Mouse (Mus musculus) stomach, postnatal 0 days (tissue): ENCODE results near the gene Fgf18. TPM values are rescaled to one million over a fixed set of nuclear protein-coding genes. Genes with fewer than 3 reads are reported as not detected.

Experiments used
- ATAC-seq: fragments of 200-750 bp; cut with Nextera tagmentation; 2 replicates; pipeline ENCODE4 v1.8.0; 2017; ENCODE audit not compliant: low FRiP score, low TSS enrichment
- DNase-seq: peaks from one replicate; pipeline ENCODE4 v3.0.0-alpha.2; 2016; ENCODE audit warnings: low spot score
- H3K27ac ChIP-seq: fragments of 300-500 bp; sonication (generic); replicated peaks from 2 replicates; pipeline ENCODE4 v1.5.1; 2014; ENCODE audit warnings: mild to moderate bottlenecking, control low read depth
- H3K27me3 ChIP-seq: fragments of 300-500 bp; sonication (generic); 2 replicates; pipeline ENCODE4 v1.6.1; 2014; ENCODE audit warnings: low read length; ENCODE audit not compliant: control insufficient read depth, insufficient read depth
- H3K36me3 ChIP-seq: fragments of 300-500 bp; sonication (generic); 2 replicates; pipeline ENCODE4 v1.6.1; 2014; ENCODE audit warnings: low read length, mixed read lengths; ENCODE audit not compliant: control insufficient read depth, insufficient read depth
- H3K4me1 ChIP-seq: fragments of 300-500 bp; sonication (generic); replicated peaks from 2 replicates; pipeline ENCODE4 v1.6.1; 2014; ENCODE audit warnings: antibody characterized with exemption; ENCODE audit not compliant: control insufficient read depth, insufficient read depth
- H3K4me2 ChIP-seq: fragments of 300-500 bp; sonication (generic); replicated peaks from 2 replicates; pipeline ENCODE4 v1.6.1; 2014; ENCODE audit warnings: low read depth, mild to moderate bottlenecking, control low read depth, moderate library complexity
- H3K4me3 ChIP-seq: fragments of 300-500 bp; sonication (generic); 2 replicates; pipeline ENCODE4 v1.5.1; 2014; ENCODE audit warnings: low read depth, low read length, control low read depth
- H3K9ac ChIP-seq: fragments of 300-500 bp; sonication (generic); 2 replicates; pipeline ENCODE4 v1.6.1; 2014; ENCODE audit warnings: mild to moderate bottlenecking, low read length, control low read depth, mixed read lengths
- H3K9me3 ChIP-seq: fragments of 300-500 bp; sonication (generic); 2 replicates; pipeline ENCODE4 v1.6.1; 2016; ENCODE audit warnings: low read length; ENCODE audit not compliant: control insufficient read depth
- CTCF ChIP-seq: IDR thresholded peaks from 2 replicates; pipeline ENCODE4 v1.5.1; 2016; ENCODE audit warnings: antibody characterized with exemption, low read depth, mild to moderate bottlenecking, moderate library complexity
- EP300 ChIP-seq: optimal IDR thresholded peaks from 2 replicates; pipeline ENCODE3; 2016; ENCODE audit warnings: antibody characterized with exemption
- WGBS: fragments of 180-500 bp; shearing (Covaris S2); extraction: QIAGEN DNeasy Blood & Tissue Kit; methylation state at CpG from one replicate; pipeline ENCODE4 v1.1.7; 2014; 5-methylcytosine and 5-hydroxymethylcytosine counted together
- polyA plus RNA-seq: library from polyadenylated mRNA; unstranded; fragments of >200 nt; fragmentation: Nextera tagmentation; extraction: Ambion mirVana; gene quantifications from 2 replicates; pipeline ENCODE4 v1.2.1, GENCODE M21; 2015

The Fgf18 gene
- polyA plus RNA-seq, 1 experiment from 2014 or later: 2.3 TPM

GRCm38 (mm10) chr11:33103291-33103943 lies 43.8 kb downstream of the Fgf18 start:
- peak; percentile 33 for DNase-seq
- TF ChIP-seq EP300: no peak
- no peak for TF ChIP-seq CTCF
- no peak overlapping the region for H3K9ac ChIP-seq
- no peaks in the 10 kb centered on the region for H3K9me3 ChIP-seq
- peaks cover 5% of the 10 kb centered on the region; the same call in 1 of the 2 replicates for H3K4me1 ChIP-seq
- no peak overlapping the region for H3K4me2 ChIP-seq
- H3K4me3 ChIP-seq: no peak overlapping the region
- ATAC-seq: no peak
- WGBS: 75% methylated on average over 13 of the region's 13 CpGs
- no peaks in the 10 kb centered on the region for H3K27me3 ChIP-seq
- no peak overlapping the region for H3K27ac ChIP-seq
- H3K36me3 ChIP-seq: no peaks in the 10 kb centered on the region

GRCm38 (mm10) chr11:33100027-33100507 lies 47.1 kb downstream of the Fgf18 start:
- Histone ChIP-seq H3K9ac (no peak overlapping the region), H3K27me3 (no peaks in the 10 kb centered on the region), H3K4me2 (peak overlapping the region; percentile 21), H3K36me3 (no peaks in the 10 kb centered on the region), H3K27ac (no peak overlapping the region), H3K4me1 (peaks cover 5% of the 10 kb centered on the region; the same call in 1 of the 2 replicates), H3K9me3 (no peaks in the 10 kb centered on the region), H3K4me3 (0 out of 2 replicates have a peak overlapping the region, but pooled peaks have one; percentile 4)
- WGBS: 17% methylated on average over 10 of the region's 10 CpGs
- peak; percentile 25 for DNase-seq
- TF ChIP-seq EP300 (no peak), CTCF (no peak)
- peak; percentile 45 for ATAC-seq

DNA sequence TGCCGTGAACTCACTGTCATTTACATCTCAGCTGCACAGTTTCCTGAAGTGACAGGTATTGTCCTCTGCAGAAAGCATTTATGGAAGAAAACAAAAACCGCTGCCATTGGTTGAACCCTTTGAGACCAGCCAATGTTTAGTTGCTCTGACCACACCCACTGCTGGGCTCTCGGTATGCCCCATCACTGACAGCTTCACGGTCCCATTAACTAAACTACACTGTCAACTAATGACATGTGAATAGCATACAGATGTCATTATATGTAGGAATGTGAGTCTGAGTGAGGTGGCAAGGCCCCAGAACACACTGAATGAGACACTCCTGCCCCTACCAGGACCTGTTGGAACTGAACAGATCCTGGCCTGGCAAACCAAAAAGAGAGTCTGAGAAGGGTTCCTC lies 47.8 kb downstream of the Fgf18 start:
- Histone ChIP-seq H3K4me2 (no peak overlapping the region), H3K9ac (no peak overlapping the region), H3K36me3 (no peaks in the 10 kb centered on the region), H3K27ac (no peak overlapping the region), H3K27me3 (no peaks in the 10 kb centered on the region), H3K4me3 (no peak overlapping the region), H3K4me1 (peaks cover 5% of the 10 kb centered on the region; the same call in 1 of the 2 replicates), H3K9me3 (no peaks in the 10 kb centered on the region)
- 57% methylated on average over 4 of the region's 4 CpGs for WGBS
- DNase-seq (no peak), ATAC-seq (no peak)
- no peak for TF ChIP-seq CTCF

GRCm38 (mm10) chr11:33098446-33098845 lies 48.8 kb downstream of the Fgf18 start:
- no peak for DNase-seq

DNA sequence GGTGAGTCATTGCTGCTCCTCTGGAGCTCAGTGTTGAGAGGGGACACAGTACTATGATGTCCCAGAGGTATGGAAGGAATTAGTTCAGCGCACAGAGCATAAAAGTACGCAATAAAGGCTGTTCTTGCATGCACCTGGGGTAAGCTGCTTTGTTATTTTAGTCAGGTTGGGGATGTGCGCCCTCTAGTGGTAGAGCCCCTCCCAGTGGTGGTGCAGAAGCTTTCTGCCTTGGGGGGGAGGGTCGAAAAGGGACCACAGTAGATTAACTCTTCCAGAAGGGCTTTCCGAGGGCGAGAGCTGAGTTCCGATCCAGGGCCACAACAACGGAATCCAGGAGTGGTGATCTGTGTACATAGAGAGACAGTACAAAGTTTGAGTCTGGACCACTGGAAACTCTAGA lies 49.3 kb downstream of the Fgf18 start:
- Histone ChIP-seq H3K9ac (no peak overlapping the region), H3K9me3 (no peaks in the 10 kb centered on the region), H3K4me1 (peaks cover 5% of the 10 kb centered on the region; the same call in 1 of the 2 replicates), H3K27ac (no peak overlapping the region), H3K36me3 (no peaks in the 10 kb centered on the region), H3K4me2 (no peak overlapping the region), H3K27me3 (no peaks in the 10 kb centered on the region), H3K4me3 (no peak overlapping the region)
- 47% methylated on average over 8 of the region's 8 CpGs for WGBS
- ATAC-seq: no peak
- TF ChIP-seq EP300 (no peak), CTCF (peak; percentile 77)
- peak; percentile 56 for DNase-seq

More at GRCm38 (mm10) chr11:33098446-33098845, 48.8 kb downstream of the Fgf18 start:
- no peaks in the 10 kb centered on the region for H3K36me3 ChIP-seq
- H3K4me2 ChIP-seq: no peak overlapping the region
- 72% methylated on average over 12 of the region's 12 CpGs for WGBS
- no peaks in the 10 kb centered on the region for H3K27me3 ChIP-seq
- ATAC-seq: no peak
- H3K4me1 ChIP-seq: peaks cover 5% of the 10 kb centered on the region; the same call in 1 of the 2 replicates
- H3K4me3 ChIP-seq: no peak overlapping the region
- H3K9ac ChIP-seq: no peak overlapping the region
- TF ChIP-seq CTCF: no peak
- TF ChIP-seq EP300: no peak
- no peaks in the 10 kb centered on the region for H3K9me3 ChIP-seq
- no peak overlapping the region for H3K27ac ChIP-seq

- no peak overlapping the region for H3K9ac ChIP-seq
- H3K27me3 ChIP-seq: no peaks in the 10 kb centered on the region
- TF ChIP-seq EP300: no peak
- TF ChIP-seq CTCF: no peak
- no peaks in the 10 kb centered on the region for H3K4me1 ChIP-seq
- no peaks in the 10 kb centered on the region for H3K9me3 ChIP-seq
- 73% methylated on average over 6 of the region's 6 CpGs for WGBS
- no peak for DNase-seq
- H3K36me3 ChIP-seq: no peaks in the 10 kb centered on the region
- H3K4me3 ChIP-seq: no peak overlapping the region
- no peak overlapping the region for H3K27ac ChIP-seq
- no peak overlapping the region for H3K4me2 ChIP-seq
- ATAC-seq: no peak
These were observed 57.3 kb downstream of the Fgf18 start for GRCm38 (mm10) chr11:33089856-33090255.
